Mouse (Mus musculus) forebrain, embryonic 15.5 days (tissue): ENCODE measurements around the gene Mon2. TPM values are rescaled to one million over a fixed set of nuclear protein-coding genes. Genes with fewer than 3 reads are reported as not detected.
"Not testable (repeated sequence)": the region's sequence is repeated elsewhere in the genome, so short reads cannot be mapped to it uniquely, and the experiment has no call there.

ENCODE experiments used
- ATAC-seq: fragments of 200-750 bp; cut with Nextera tagmentation; replicated peaks from 2 replicates; pipeline ENCODE4 v1.8.0; 2017; ENCODE audit warnings: mild to moderate bottlenecking, moderate TSS enrichment, moderate library complexity
- H3K27ac ChIP-seq: fragments of 300-500 bp; sonication (generic); replicated peaks from 2 replicates; pipeline ENCODE4 v1.5.1; 2015; ENCODE audit warnings: mild to moderate bottlenecking, inconsistent platforms
- H3K27me3 ChIP-seq: fragments of 300-500 bp; sonication (generic); 2 replicates; pipeline ENCODE4 v1.6.1; 2015; ENCODE audit warnings: inconsistent platforms
- H3K36me3 ChIP-seq: fragments of 300-500 bp; sonication (generic); 2 replicates; pipeline ENCODE4 v1.6.1; 2015; ENCODE audit warnings: mild to moderate bottlenecking, inconsistent platforms
- H3K4me1 ChIP-seq: fragments of 300-500 bp; sonication (generic); 2 replicates; pipeline ENCODE4 v1.6.1; 2015; ENCODE audit warnings: inconsistent platforms
- H3K4me2 ChIP-seq: fragments of 300-500 bp; sonication (generic); replicated peaks from 2 replicates; pipeline ENCODE4 v1.6.1; 2015; ENCODE audit warnings: mild to moderate bottlenecking, inconsistent platforms
- H3K4me3 ChIP-seq: fragments of 300-500 bp; sonication (generic); 2 replicates; pipeline ENCODE4 v1.5.1; 2015; ENCODE audit warnings: mild to moderate bottlenecking, inconsistent platforms
- H3K9ac ChIP-seq: fragments of 300-500 bp; sonication (generic); replicated peaks from 2 replicates; pipeline ENCODE4 v1.6.1; 2015; ENCODE audit warnings: mild to moderate bottlenecking, inconsistent platforms
- H3K9me3 ChIP-seq: fragments of 300-500 bp; sonication (generic); 2 replicates; pipeline ENCODE4 v1.6.1; 2016; ENCODE audit warnings: inconsistent platforms
- WGBS: fragments of 180-500 bp; shearing (Covaris S2); methylation state at CpG from one replicate; pipeline ENCODE4 v1.1.7; 2015; ENCODE audit warnings: mixed read lengths; 5-methylcytosine and 5-hydroxymethylcytosine counted together
- polyA plus RNA-seq: library from polyadenylated mRNA; unstranded; fragments of >200 nt; fragmentation: Nextera tagmentation; extraction: Ambion mirVana; gene quantifications from 2 replicates; pipeline ENCODE4 v1.2.1, GENCODE M21; 2015

Mon2 gene
- polyA plus RNA-seq, 1 experiment from 2014 or later, result 27.8 TPM

DNA sequence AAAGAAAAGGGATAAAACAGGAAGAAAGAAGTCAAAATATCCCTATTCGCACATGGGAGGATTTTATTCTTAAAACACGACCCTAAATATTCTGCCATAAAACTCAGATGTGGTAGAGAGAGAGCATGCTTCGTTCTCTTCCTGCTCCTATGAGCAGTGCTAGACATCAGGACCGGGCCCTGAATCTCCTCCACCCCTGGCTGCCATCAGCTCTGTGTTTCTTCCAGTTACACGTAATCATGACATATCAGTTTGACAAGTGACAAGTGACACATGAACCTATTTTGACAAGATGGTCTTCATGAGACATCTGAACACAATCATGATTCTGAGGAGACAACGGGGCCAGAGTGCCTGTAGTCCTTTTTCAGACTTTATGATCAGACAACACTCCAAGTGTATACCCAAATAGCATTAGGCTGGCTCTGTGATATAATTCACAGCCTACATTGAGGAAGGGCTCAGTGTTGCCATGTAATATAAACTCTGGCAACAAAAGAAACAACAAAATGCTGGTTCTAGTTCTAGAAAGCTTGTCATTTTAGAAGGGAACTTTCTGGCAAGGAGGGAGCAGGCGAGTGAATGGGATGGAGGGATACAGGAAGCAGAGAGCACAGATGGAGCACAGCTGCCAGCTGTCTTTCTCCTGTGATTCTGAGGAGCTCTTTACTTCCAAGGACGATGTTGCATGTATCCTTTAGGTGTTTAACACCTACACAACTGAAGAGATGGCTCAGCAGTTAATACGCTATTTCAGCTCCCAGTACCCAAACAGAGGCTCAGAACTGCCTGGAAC is 20.9 kb downstream of the Mon2 start:
- H3K4me1 ChIP-seq, result no peaks in the 10 kb centered on the region
- H3K4me2 ChIP-seq, result no peak overlapping the region
- no peak overlapping the region for H3K9ac ChIP-seq
- ATAC-seq, result no peak
- H3K27me3 ChIP-seq, result no peaks in the 10 kb centered on the region
- 86% methylated on average over 9 of the region's 9 CpGs for WGBS
- H3K4me3 ChIP-seq, result no peak overlapping the region
- H3K9me3 ChIP-seq, result no peaks in the 10 kb centered on the region
- no peak overlapping the region for H3K27ac ChIP-seq
- H3K36me3 ChIP-seq, result peaks cover 10% of the 10 kb centered on the region; the same call in 1 of the 2 replicates

DNA sequence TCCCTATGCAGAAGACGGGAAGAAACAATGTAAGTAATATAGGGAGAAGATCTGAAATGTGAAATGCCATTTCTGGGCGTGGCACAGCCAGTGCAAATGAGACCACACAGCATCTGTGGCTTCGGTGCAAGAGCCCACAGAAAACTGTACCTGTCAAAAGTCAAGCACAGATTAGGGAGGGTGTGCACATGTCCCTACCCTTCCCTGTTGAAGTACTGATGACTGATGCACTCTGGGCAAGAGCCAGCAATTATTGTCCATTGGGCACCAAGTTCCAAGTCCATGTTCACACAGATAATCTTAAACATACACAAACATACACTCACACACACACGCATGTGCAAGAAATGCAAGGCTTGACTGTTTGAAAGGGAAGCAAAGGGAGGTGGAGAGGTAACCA is 22.7 kb downstream of the Mon2 start:
- Histone ChIP-seq H3K4me2 (no peak overlapping the region), H3K36me3 (peaks cover 16% of the 10 kb centered on the region), H3K27ac (no peak overlapping the region), H3K4me1 (no peaks in the 10 kb centered on the region), H3K9me3 (no peaks in the 10 kb centered on the region), H3K4me3 (no peak overlapping the region), H3K27me3 (no peaks in the 10 kb centered on the region), H3K9ac (no peak overlapping the region)
- ATAC-seq, result no peak
- 90% methylated on average over 4 of the region's 4 CpGs for WGBS

DNA sequence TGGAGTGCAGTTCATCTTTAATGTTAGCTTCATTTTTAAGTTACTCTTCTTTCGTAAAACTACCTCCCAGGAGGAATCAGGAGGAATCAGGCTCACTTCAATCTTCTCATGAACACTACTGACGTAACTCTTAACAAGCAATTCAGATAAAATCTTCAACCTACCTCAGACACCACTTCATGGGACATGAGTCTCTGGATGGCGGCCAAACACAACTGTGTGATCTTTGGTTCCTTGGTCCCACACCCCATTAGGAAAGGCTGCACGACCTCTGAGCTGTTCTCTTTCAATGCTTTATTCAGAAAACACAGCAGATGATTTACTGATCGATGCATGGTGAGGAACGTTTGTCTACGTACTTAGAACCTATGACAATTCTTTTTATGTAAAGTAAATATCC is 24.3 kb downstream of the Mon2 start:
- no peak overlapping the region for H3K27ac ChIP-seq
- 78% methylated on average over 7 of the region's 7 CpGs for WGBS
- no peak overlapping the region for H3K9ac ChIP-seq
- no peak overlapping the region for H3K4me3 ChIP-seq
- no peaks in the 10 kb centered on the region for H3K9me3 ChIP-seq
- no peaks in the 10 kb centered on the region for H3K4me1 ChIP-seq
- no peak for ATAC-seq
- H3K4me2 ChIP-seq, result no peak overlapping the region
- peaks cover 16% of the 10 kb centered on the region for H3K36me3 ChIP-seq
- H3K27me3 ChIP-seq, result no peaks in the 10 kb centered on the region

DNA sequence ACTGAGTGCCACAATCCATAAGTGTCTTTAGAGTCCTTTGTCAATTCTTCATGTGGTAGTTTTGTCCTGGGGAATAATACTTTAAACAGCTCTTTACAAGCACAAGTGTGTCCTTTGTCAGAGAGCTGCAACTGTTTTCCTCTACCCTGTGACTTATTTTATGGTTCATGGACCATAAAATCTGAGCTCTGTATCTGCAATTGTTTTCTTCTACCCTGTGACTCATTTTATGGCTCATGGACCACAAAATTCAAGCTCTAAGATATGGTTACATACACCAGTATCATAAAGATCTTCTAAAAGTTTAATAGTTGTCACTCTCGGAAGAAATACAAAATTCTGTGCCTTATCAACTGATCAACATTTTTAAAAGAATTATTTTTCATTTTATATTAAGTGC is 27.6 kb downstream of the Mon2 start:
- 94% methylated on average over 1 of the region's 1 CpGs for WGBS
- Histone ChIP-seq H3K27ac (no peak overlapping the region), H3K27me3 (no peaks in the 10 kb centered on the region), H3K4me1 (no peaks in the 10 kb centered on the region), H3K9me3 (no peaks in the 10 kb centered on the region), H3K4me3 (no peak overlapping the region), H3K4me2 (no peak overlapping the region), H3K9ac (no peak overlapping the region), H3K36me3 (peaks cover 29% of the 10 kb centered on the region)
- no peak for ATAC-seq

DNA sequence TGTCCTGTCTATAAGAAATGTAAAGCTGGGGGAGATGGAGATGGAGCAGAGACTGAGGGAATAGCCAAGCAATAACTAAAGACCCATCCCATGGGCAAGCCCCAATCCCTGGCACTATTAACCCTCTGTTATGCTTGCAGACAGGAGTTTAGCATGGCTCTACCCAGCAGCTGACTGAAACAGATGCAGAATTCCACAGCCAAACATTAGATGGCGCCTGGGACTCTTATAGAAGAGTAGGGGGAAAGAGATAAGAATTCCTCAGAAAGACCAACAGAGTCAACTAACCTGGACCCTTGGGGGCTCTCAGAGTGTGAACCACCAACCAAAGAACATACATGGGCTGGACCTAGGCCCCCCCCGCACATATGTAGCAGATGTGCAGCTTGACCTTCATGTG is 36.4 kb downstream of the Mon2 start:
- Histone ChIP-seq H3K4me3 (no peak overlapping the region), H3K9ac (no peak overlapping the region), H3K27me3 (no peaks in the 10 kb centered on the region), H3K4me2 (no peak overlapping the region), H3K9me3 (no peaks in the 10 kb centered on the region), H3K4me1 (no peaks in the 10 kb centered on the region), H3K36me3 (peaks cover 43% of the 10 kb centered on the region), H3K27ac (no peak overlapping the region)
- ATAC-seq, result no peak
- 57% methylated on average over 2 of the region's 2 CpGs for WGBS

DNA sequence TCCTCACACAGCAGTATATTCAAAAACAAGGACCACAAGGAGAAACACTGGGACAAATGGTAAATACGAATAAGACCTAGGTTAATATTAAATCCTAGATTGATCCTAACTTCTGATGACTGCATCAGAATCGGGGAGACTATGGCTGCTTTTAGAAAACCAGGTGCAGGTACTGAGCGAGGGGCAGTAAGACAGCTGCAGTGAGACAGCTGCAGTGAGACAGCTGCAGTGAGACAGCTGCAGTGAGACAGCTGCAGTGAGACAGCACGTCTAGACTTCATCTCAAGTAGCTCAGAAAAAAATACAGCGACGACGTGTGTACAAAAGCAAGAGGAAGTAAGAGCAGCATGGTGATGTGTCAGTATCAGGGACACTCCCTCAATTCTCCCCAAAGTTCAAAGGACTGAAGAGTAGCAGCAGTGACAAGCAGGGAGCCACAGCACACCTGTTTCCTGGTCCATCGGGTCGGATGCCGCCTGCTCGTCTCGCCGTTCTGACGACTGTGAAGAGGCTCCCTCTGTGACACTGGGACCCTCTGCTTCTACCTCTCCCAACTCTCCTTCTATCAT is 44.1 kb downstream of the Mon2 start:
- ATAC-seq, result no peak
- Histone ChIP-seq H3K4me1 (no peaks in the 10 kb centered on the region), H3K4me3 (no peak overlapping the region), H3K36me3 (peaks cover 70% of the 10 kb centered on the region), H3K27me3 (no peaks in the 10 kb centered on the region), H3K4me2 (no peak overlapping the region), H3K27ac (no peak overlapping the region), H3K9me3 (no peaks in the 10 kb centered on the region), H3K9ac (no peak overlapping the region)
- 89% methylated on average over 14 of the region's 14 CpGs for WGBS

DNA sequence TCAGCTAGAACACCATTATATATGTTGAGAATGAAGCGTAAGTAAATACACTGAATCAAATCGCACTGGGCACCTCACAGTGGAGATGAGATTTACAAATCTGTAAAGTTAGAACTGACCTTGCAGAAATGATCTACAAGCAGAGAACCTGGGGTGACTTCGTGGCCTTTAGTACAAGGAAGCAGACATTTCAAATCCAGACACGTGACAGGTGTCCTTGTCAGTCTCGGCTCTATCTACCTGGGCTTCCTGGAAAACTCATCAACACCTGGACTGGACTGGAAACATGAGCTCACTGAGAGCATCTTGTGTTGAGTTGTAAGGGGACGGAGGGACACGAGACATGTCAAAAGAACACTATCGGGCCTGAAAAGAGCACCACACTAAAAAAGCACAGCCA is 44.9 kb downstream of the Mon2 start:
- Histone ChIP-seq H3K4me1 (no peaks in the 10 kb centered on the region), H3K27me3 (no peaks in the 10 kb centered on the region), H3K4me3 (no peak overlapping the region), H3K9ac (no peak overlapping the region), H3K4me2 (no peak overlapping the region), H3K36me3 (peaks cover 71% of the 10 kb centered on the region), H3K27ac (no peak overlapping the region), H3K9me3 (no peaks in the 10 kb centered on the region)
- WGBS, result 94% methylated on average over 8 of the region's 8 CpGs
- ATAC-seq, result no peak

DNA sequence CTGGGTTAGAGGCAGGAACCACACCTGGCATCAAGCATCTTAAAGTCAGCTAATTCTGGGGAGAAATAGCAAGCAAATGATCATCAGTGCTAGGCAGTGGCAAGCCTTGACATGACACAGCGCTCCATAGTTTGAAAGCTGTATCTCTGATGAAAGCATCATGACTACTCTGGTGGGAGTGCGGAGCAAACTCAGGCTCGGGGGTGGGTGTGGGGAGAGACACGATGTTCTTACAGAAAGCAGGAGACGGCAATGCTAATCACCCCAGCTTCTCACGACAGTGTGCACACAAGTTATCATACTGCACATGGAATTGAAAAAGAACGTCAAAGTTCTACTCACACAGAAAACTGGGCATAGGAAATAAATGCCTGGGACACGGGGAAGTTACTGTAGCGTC is 45.7 kb downstream of the Mon2 start:
- no peak for ATAC-seq
- Histone ChIP-seq H3K4me3 (no peak overlapping the region), H3K36me3 (peaks cover 71% of the 10 kb centered on the region), H3K4me1 (no peaks in the 10 kb centered on the region), H3K27ac (no peak overlapping the region), H3K9ac (no peak overlapping the region), H3K27me3 (no peaks in the 10 kb centered on the region), H3K9me3 (no peaks in the 10 kb centered on the region), H3K4me2 (no peak overlapping the region)
- 91% methylated on average over 9 of the region's 9 CpGs for WGBS

DNA sequence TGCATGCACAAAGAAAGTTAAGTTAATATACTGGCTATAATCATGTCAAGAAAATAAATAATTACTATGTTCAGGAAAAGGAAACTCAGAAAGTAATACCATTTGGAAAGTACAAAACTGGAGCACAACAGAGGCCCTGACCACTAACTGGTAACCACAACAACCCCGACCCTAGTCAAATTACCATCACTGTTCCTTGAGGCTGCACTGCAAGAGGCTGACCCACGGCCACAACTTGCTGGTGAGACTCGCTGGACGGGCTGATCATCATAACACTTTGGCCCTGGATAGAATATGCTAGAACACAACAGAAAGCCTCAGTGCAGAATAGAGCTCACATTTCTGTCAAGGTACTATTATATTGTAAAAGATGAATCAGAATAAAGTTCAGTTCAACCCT is 47.4 kb downstream of the Mon2 start:
- H3K9me3 ChIP-seq, result no peaks in the 10 kb centered on the region
- 89% methylated on average over 4 of the region's 4 CpGs for WGBS

DNA sequence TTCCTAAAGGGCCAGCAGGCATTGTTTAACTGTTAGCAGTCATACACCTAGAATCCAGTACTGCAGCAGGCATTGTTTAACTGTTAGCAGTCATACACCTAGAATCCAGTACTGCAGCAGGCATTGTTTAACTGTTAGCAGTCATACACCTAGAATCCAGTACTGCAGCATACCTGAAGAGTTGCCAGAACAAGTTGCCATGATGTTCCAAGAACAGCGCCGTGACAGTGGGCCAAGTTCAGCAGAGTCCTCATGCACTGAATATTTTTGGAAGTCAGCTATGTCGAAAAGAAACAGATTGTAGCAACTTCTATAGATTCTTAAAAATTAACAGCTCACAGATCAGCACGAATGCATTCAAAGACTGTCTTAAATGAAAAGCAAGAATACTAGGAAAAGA is 49.6 kb downstream of the Mon2 start:
- not testable (repeated sequence) for H3K4me2 ChIP-seq, H3K4me3 ChIP-seq, H3K9me3 ChIP-seq, H3K4me1 ChIP-seq, ATAC-seq, H3K27me3 ChIP-seq, H3K9ac ChIP-seq, H3K27ac ChIP-seq
- 92% methylated on average over 4 of the region's 4 CpGs for WGBS
- H3K36me3 ChIP-seq, result peaks cover 74% of the 10 kb centered on the region

More for the DNA sequence above, 47.4 kb downstream of the Mon2 start:
- Histone ChIP-seq H3K27me3 (no peaks in the 10 kb centered on the region), H3K36me3 (peaks cover 72% of the 10 kb centered on the region), H3K4me2 (no peak overlapping the region), H3K4me3 (no peak overlapping the region), H3K4me1 (no peaks in the 10 kb centered on the region), H3K27ac (no peak overlapping the region), H3K9ac (no peak overlapping the region)
- no peak for ATAC-seq

DNA sequence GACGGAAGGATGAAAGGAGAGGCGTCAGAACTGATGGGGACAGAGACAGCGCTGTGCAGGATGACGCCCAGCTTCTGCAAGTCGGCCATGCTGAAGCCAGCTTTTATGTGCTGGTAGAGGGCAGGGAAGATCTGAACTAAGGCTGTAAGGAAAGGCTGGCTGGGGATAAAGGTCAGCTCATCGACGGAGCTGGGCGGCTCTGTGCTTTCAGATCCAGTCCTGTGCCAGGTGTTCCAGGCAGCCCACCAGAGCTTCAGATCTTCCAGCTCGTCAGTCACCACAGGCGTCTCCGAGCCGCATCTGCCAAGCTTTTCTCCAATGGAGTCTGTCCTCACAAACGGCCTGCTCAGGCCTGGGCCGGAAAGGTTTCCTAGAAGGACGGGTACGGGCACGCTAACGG is 62.9 kb downstream of the Mon2 start:
- Histone ChIP-seq H3K4me3 (no peak overlapping the region), H3K9ac (no peak overlapping the region), H3K36me3 (peaks cover 68% of the 10 kb centered on the region), H3K27me3 (no peaks in the 10 kb centered on the region), H3K27ac (no peak overlapping the region), H3K9me3 (no peaks in the 10 kb centered on the region), H3K4me1 (no peaks in the 10 kb centered on the region), H3K4me2 (no peak overlapping the region)
- no peak for ATAC-seq
- whole genome bisulfite sequencing, result 43% methylated on average over 18 of the region's 18 CpGs

DNA sequence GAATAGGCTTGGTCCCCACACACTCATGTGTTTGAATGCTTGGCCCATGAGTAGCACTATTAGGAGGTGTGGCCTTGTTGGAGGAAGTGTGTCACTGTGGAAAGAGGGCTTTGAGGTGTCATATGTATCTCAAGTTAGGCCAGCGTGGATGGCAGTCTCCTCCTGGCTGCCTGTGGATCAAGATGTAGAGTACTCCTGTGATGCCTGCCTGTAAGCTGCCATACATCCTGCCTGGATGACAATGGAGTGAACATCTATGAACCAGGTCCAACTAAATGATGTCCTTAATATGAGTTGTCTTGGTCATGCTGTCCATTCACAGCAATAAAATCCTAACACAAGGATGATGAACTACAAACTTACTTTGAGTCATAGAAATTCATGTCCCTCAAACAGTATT is 64.9 kb downstream of the Mon2 start:
- peaks cover 71% of the 10 kb centered on the region for H3K36me3 ChIP-seq
- no peaks in the 10 kb centered on the region for H3K27me3 ChIP-seq
- WGBS, result 93% methylated on average over 1 of the region's 1 CpGs
- H3K4me2 ChIP-seq, result no peak overlapping the region
- no peak for ATAC-seq
- no peaks in the 10 kb centered on the region for H3K4me1 ChIP-seq
- no peak overlapping the region for H3K4me3 ChIP-seq
- H3K27ac ChIP-seq, result no peak overlapping the region
- no peak overlapping the region for H3K9ac ChIP-seq
- H3K9me3 ChIP-seq, result no peaks in the 10 kb centered on the region
